Mouse (Mus musculus) cortical plate, adult 2 months (tissue): ENCODE data around the gene Spint3. TPM values are rescaled to one million over a fixed set of nuclear protein-coding genes. Genes with fewer than 3 reads are reported as not detected.
A peak's percentile ranks its signal among the peaks of the same experiment; 100 is the strongest.

Experiments
- H3K27ac ChIP-seq: fragments of 200-500 bp; 2 replicates; pipeline ENCODE4 v1.5.1; 2012; ENCODE audit warnings: low read length, control low read depth, inconsistent platforms; ENCODE audit not compliant: insufficient read depth
- H3K4me1 ChIP-seq: fragments of 200-500 bp; 2 replicates; pipeline ENCODE4 v1.6.1; 2011; ENCODE audit warnings: low read length; ENCODE audit not compliant: control insufficient read depth, insufficient read depth
- H3K4me3 ChIP-seq: fragments of 200-500 bp; 2 replicates; pipeline ENCODE4 v1.5.1; 2011; ENCODE audit warnings: mild to moderate bottlenecking, low read length, control low read depth; ENCODE audit not compliant: insufficient read depth
- CTCF ChIP-seq: fragments of 200-500 bp; IDR thresholded peaks from 2 replicates; pipeline ENCODE4 v1.5.1; 2011; ENCODE audit warnings: mild to moderate bottlenecking, control low read depth, low read length; ENCODE audit not compliant: insufficient read depth; ENCODE audit errors: extremely low read depth
- POLR2A ChIP-seq: fragments of 200-500 bp; IDR thresholded peaks from 2 replicates; pipeline ENCODE4 v1.6.1; 2011; ENCODE audit warnings: mild to moderate bottlenecking, low read length, control low read depth; ENCODE audit not compliant: insufficient read depth; ENCODE audit errors: extremely low read depth
- polyA plus RNA-seq: library from polyadenylated mRNA; depleted of rRNA; stranded (reverse); fragments of >200 nt; gene quantifications from 2 replicates; pipeline ENCODE4 v1.2.3, GENCODE M21; 2012

Spint3 gene
- polyA plus RNA-seq, 1 experiment: not detected

DNA sequence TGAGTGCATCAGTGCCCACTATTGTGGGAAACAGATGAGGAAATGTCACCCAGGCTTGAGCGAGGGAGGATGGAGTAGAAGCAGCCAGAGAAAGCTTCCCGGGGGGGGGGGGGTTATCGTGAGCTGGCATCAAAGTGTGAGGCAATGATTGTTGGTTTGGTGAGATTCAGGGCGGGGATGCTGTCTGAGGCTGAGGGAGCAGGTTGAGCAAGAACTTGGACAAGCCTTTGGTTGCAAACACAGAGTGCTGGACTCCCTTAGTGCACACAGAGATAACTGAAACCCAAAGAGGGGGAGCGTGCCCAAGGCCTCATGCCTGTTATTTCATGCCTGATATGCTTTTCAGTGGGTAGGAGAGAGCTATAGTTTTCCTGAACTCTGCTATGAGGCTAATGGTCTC lies 5.8 kb downstream of the Spint3 start:
- H3K4me3 ChIP-seq: no peak overlapping the region
- no peak overlapping the region for H3K27ac ChIP-seq
- no peaks in the 10 kb centered on the region for H3K4me1 ChIP-seq
- no peak for TF ChIP-seq POLR2A
- no peak for TF ChIP-seq CTCF

DNA sequence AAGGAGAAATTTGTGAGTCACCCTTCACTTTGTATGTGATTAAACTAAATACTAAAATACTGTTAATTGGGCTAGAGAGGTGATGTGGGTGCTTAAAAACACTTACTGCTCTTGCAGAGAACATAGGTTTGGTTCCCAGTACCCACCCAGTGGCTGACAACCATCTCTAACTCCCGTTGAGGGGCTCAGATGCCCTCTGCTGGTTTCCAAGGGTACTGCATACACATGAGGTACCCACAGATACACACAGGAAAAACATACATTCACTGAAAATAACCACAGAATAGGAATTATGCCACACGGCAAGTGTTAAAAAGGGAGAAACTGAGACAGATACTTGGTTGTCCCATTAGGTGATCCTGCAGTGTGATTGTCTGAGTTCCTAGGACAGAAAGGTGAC lies 6.3 kb downstream of the Spint3 start:
- H3K27ac ChIP-seq: no peak overlapping the region
- TF ChIP-seq POLR2A (no peak), CTCF (no peak)
- no peaks in the 10 kb centered on the region for H3K4me1 ChIP-seq
- H3K4me3 ChIP-seq: no peak overlapping the region

DNA sequence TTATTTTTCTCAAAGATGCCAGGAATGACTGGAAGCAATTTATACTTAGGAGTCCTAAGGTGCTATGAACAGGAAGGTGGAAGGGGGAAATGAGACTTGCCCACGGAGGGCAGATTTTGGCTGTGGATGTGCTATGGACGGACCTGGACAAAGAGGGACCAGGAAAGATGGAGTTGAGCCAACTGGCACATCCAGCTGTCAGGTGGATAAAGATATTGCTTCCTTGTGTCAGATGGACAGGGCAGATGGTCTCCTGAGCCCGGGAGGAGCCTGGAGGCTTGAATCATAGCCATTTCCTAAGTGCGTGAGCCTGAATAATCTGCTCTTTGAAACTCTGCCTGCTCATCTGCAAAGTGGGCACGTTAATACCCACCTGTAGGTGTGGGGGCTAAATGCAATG lies 8.9 kb downstream of the Spint3 start:
- no peak overlapping the region for H3K4me3 ChIP-seq
- H3K27ac ChIP-seq: no peak overlapping the region
- no peaks in the 10 kb centered on the region for H3K4me1 ChIP-seq
- no peak for TF ChIP-seq CTCF
- no peak for TF ChIP-seq POLR2A

DNA sequence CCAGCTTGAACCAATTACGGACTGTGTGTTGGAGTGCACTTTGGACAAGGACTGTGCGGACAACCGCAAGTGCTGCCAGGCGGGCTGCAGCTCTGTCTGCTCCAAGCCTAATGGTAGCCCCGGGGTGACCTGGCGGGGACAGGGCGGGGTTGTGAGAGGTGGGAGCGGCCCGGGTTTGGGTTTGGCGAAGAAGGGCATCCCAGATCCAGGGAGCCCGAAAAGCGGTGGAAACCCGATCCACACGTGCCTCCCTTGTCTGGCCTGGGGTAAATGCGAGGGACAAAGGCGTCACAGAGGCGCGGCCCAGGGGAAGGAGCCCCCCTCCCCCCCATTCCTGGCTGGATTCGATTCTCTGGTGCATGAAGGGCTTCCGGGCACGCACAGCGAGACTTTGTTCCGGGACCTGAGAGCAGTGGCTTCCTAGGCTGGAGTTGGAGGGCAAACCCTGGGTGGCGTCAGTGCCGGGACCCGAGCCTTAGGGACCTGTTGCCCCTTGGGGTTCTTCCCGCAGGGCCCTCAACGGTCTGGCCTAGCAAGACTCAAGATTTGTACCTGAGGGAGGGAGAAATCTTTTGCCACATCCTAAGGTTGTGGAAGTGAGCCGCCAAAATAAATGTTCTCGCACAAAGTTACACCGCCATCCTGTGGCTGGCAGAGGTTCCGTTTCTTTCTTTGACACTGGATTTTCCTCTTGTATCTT lies 9.8 kb downstream of the Spint3 start:
- Histone ChIP-seq H3K4me1 (peaks cover 3% of the 10 kb centered on the region; the same call in 1 of the 2 replicates), H3K4me3 (no peak overlapping the region), H3K27ac (no peak overlapping the region)
- TF ChIP-seq CTCF: peak; percentile 70
- TF ChIP-seq POLR2A: no peak

DNA sequence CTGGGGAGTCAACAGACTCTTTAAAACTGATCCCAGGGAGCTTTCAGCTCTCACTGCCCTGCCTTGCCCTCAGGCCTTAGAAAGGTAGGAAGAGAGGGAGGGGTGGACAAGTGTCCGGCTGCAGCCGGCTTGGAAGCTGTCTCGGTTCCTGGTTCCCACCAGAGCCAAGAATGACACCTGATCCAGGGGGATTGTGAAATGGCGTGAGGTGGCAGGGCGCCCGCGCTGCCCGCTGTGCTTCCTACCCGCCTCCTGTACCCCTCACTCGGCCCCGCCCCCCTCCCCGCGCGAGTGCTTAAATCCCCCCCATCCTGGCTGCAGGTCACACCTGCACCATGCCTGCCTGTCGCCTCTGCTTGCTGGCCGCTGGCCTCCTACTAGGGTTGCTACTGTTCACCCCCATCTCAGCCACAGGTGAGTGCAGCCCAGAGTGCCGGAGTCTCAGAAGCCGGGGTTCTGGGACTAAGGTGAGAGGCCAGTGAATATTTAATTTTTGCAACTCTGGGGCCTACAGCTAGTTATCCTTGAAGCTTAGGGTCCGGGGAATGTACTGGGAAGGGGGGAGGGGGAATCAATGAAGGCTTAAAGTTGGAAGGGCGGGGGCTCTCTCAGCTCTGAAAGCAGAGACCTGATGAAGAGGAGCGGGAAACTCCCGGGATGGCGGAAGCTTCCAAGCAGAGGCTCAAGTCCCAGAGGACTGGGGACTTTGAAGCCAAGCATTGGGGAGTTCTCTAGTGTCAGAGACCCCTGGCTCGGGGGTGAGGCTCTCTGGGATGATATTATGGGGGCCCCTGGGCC lies 10.7 kb downstream of the Spint3 start, which contains the start of gene Wfdc2:
TSS of gene Wfdc2 (plus strand) at position 23 of the 798 bp plus-strand sequence.
- TF ChIP-seq POLR2A: no peak
- TF ChIP-seq CTCF: no peak
- H3K4me1 ChIP-seq: peaks cover 7% of the 10 kb centered on the region
- no peak within 1 kb of the TSS for H3K27ac ChIP-seq
- H3K4me3 ChIP-seq: no peak within 1 kb of the TSS

DNA sequence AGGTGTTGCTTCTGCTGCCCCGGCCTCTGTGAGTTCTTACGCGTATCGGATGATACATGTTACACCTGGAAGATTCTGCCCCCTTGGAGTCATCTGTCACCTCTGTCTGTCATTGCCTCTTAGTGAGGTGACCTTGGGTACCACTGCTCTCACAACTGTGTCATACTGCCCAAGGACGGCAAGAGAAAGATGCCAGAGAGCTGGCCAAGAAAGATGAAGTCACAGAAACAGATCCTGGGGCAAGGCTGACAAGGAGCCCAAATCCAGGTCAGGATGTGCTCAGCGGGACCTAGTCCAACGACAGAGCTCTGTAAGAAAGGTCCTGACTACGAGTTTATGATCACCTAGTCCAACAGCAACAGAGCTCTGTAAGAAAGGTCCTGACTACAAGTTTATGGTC lies 13.2 kb downstream of the Spint3 start:
- no peak overlapping the region for H3K27ac ChIP-seq
- H3K4me1 ChIP-seq: peaks cover 7% of the 10 kb centered on the region
- TF ChIP-seq POLR2A: no peak
- TF ChIP-seq CTCF: no peak

DNA sequence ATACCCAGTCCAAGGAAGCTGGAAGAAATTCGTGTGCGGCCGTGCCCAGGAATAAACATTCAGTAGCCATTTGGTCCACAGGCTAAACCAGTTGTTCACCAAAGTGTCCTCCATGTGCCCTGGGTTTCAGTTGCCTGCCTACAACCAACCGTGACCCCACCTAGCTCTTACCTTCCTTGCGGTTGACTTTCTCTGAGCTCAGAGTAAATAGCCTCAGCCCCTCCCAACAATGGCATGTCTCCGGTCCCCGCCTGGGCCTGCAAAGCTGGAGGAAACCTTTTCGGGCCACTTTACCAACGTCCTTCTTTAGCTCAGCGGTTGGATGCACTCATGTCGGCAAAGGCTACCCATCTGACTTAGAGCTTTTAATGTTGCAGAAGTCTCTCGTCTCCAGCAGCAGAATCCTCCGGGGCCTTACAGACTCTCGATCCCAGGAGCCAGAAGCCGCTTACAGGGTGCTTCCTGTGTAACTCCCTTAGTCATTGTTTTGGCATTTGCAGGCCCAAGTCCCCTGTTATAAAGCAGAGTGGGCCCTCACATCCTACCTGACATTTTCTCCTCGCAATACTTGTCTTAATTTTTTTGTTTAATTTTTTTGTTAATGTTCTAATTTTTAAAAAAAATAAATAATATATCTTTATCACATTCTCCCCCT lies 14.1 kb downstream of the Spint3 start:
- H3K27ac ChIP-seq: no peak overlapping the region

More for the DNA sequence above, 13.2 kb downstream of the Spint3 start:
- no peak overlapping the region for H3K4me3 ChIP-seq

DNA sequence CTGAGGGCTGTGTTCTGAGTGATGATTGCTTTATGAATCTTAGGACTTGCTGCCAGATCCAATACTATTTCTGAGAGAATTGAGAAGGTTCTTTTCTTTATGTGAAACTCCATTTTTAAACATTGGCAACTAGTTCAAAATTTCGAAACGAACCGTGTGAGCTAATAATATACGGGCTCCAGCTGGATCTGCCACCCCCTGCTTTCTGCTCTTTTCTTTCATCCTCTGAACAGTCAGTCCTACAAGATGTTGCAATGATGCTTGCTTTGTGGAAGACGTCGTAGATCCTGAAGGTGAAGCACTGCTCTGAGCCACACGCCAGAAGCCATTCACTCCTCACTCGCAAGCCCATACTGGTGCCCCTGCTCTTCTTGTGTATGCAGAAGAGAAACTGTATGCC lies 14.8 kb downstream of the Spint3 start:
- TF ChIP-seq CTCF (no peak), POLR2A (no peak)
- Histone ChIP-seq H3K4me3 (no peak overlapping the region), H3K4me1 (peaks cover 7% of the 10 kb centered on the region), H3K27ac (no peak overlapping the region)

More for the DNA sequence above, 14.1 kb downstream of the Spint3 start:
- TF ChIP-seq POLR2A: no peak
- TF ChIP-seq CTCF: no peak
- Histone ChIP-seq H3K4me3 (no peak overlapping the region), H3K4me1 (peaks cover 7% of the 10 kb centered on the region)

DNA sequence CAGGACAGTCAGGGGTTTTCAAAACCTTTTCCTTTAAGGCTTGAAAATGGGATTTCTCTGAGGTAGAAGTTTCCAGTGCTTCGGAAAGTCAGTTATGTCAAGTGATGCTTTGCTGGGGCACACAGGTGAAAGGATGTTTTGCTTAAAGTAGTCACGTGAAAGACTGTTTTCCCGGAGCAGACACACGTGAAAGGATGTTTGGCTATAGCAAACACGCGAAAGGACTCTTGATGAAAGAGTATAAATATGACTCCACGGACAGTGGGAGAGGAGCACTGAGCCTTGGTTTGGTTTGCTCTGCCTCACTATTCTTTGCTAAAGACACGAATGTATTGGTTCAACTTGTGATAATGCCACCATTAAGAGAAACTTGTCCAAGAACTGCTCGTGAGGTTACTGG lies 21.8 kb downstream of the Spint3 start:
- TF ChIP-seq POLR2A: no peak
- no peak for TF ChIP-seq CTCF

DNA sequence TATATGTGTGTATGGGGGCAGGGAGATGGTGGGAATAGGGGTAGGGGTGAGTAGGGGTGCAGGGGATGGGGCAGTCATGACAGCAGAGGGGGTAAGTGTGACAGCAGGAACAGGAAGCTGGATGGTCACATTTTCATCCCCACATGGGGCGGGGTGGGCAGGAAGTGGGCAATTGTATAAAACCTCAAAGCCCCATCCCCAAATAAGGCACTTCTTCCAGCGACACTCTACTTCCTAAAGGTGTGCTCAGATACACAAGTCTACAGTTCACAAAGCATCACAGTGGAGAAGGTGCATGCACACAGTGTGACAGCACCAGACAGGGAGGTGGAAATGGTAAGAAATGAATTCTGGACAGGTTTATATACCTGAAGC lies 22.4 kb downstream of the Spint3 start:
- no peak overlapping the region for H3K27ac ChIP-seq

More for the DNA sequence above, 21.8 kb downstream of the Spint3 start:
- Histone ChIP-seq H3K27ac (no peak overlapping the region), H3K4me3 (no peak overlapping the region), H3K4me1 (no peaks in the 10 kb centered on the region)

More for the DNA sequence above, 22.4 kb downstream of the Spint3 start:
- no peak for TF ChIP-seq POLR2A
- TF ChIP-seq CTCF: no peak
- Histone ChIP-seq H3K4me3 (no peak overlapping the region), H3K4me1 (no peaks in the 10 kb centered on the region)
